Mouse (Mus musculus) erythroblast, adult 5-6 weeks (primary cell): ENCODE data around the gene Nt5c3b. TPM values are rescaled to one million over a fixed set of nuclear protein-coding genes. Genes with fewer than 3 reads are reported as not detected.

Source experiments
- ATAC-seq: replicated peaks from 2 replicates; pipeline ENCODE4 v1.8.0; 2016; ENCODE audit warnings: moderate number of reproducible peaks, mild to moderate bottlenecking, moderate TSS enrichment, inconsistent platforms; ENCODE audit not compliant: poor library complexity, low FRiP score, severe bottlenecking
- total RNA-seq, 2 experiments: library from RNA; stranded (forward) in 1 of 2; stranded (reverse) in 1 of 2; fragments of 150-400 nt in 1 of 2; fragments of 200-764, 138-1000 nt in 1 of 2; gene quantifications; 2 replicates each; pipeline versions ENCODE4 v1.2.3 to v1.2.4; 2015 to 2017; ENCODE audit warnings: low replicate concordance in 2 of 2

Nt5c3b gene
- total RNA-seq, 2 experiments from 2014 or later: 1.7 to 2.1 TPM

DNA sequence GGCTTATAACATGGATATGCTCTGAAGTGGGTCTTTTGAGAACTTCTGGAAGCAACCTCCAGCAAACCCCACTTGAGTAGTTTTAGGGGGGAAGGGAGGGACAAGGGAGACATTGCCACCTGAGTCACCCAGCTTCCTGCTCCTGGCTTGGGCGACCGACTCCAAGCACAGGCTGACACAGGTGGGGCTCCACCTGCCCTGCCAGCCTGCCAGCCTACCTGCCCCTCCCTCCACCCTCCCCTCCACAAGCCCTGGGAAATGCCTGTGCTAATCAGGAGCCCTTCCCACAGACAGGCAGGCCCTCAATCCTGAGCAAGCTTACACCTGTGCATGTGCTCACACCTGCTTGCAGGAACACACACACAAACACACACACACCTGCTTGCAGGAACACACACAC is 38.9 kb downstream of the Nt5c3b start:
- no peak for ATAC-seq

DNA sequence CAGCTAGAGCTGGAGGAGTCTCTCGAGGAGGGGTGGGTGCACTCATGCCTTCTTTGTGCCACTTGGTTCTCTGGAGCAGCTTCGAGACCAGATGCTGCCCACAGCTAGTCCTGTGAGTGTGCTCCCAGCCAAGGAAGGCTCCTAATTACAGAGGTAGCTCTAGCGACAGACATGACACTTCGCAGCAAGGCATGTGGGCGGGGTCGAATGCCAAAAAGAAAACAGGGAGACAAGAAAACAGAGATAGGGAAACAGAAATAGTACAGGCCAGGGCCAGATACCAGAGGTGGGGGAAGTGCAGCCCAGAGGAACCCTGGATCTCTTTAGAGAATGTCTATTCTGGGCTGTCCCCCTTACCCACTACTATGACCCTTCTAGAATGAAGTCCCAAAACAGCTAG is 39.4 kb downstream of the Nt5c3b start:
- no peak for ATAC-seq

DNA sequence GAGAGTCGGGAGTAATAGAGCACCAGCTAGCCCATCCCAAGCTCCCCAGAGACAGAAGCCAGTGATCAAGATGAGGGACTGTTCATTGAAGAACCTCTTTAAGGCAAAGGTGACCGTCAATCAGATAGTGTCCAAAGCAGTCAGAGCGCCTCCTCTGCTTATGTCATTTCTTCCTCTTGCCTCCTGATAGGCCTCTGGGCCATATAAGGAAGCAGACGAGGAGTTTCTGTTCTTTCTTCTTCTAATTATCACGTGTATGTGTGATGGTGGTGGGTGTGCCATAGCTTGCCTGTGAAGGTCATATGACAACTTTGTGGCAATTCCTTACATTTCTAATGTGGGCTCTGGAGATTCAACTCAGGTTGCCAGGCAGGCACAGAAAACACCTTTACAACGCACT is 40.8 kb downstream of the Nt5c3b start:
- ATAC-seq: no peak

DNA sequence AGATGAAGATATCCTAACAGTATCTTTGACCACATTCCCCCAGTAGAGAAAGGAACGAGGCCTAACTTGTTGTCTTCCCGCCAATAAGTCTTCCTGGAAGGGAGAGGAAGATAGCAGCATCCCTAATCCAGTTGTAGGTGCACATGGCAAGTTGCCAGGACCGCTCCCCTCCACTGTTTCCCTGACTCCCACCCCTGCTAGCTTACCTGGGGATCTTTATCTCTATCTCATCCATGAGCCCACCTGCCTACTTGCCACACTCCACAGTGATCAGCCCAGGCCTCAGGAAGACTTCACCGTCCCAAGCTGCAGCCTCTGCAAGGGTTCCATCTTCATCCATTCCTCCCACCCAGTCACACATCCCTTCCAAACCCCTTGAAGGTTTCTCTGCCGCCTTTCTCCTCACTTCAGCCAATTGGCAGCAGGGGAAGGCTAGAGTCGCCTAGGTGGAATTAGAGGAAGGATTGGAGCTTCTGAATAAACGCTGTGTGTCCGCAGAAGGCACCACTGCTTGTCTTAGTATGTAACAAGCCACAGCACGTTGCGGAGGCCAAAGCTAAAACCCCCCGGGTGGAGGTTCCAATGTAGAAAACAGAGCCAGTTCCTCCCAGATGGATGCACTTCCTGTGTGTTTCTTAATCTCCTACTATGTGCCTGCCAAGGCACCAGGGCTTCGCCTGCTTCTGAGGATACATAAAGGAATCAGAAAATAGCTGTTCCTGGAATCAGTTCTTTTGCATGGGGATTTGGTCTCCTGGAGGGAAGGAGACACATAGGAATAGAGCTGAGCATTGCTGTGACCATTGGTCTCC is 41.7 kb downstream of the Nt5c3b start:
- ATAC-seq: no peak

DNA sequence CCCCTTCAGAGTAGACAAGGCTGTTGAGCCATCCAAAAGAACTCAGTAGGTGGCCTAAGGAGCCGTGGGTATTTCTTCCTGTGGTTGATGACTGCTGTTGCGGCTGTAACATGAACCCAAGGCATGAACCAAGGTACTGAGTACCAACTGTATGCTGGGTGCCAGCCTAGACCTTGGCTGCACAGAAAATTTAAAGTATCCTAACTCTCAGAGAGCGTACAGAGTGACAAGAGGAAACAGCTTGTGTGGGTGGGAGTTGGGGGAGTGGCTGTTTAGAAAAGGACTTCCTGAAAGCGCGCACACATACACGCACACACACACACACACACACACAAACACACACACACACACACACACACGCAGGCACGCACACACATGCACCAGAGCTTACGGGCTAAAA is 42.3 kb downstream of the Nt5c3b start:
- no peak for ATAC-seq

DNA sequence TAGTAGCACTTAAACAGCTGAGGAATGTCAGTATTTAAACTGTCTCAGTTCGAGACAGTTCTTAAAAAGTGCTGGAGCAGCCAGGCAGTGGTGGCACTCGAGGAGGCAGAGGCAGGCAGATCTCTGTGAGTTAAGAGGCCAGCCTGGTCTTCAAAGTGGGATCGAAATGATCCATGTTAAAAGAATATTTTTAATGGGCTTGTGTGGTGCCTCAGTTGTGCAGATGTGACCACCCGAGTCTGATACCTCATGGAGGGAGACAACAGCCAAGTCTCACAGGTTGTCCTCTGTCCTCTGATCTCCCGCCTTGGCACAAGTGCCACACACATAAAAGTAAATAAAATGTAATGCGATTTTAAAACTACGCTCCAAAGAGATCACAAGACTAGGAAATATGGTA is 43.1 kb downstream of the Nt5c3b start:
- no peak for ATAC-seq

DNA sequence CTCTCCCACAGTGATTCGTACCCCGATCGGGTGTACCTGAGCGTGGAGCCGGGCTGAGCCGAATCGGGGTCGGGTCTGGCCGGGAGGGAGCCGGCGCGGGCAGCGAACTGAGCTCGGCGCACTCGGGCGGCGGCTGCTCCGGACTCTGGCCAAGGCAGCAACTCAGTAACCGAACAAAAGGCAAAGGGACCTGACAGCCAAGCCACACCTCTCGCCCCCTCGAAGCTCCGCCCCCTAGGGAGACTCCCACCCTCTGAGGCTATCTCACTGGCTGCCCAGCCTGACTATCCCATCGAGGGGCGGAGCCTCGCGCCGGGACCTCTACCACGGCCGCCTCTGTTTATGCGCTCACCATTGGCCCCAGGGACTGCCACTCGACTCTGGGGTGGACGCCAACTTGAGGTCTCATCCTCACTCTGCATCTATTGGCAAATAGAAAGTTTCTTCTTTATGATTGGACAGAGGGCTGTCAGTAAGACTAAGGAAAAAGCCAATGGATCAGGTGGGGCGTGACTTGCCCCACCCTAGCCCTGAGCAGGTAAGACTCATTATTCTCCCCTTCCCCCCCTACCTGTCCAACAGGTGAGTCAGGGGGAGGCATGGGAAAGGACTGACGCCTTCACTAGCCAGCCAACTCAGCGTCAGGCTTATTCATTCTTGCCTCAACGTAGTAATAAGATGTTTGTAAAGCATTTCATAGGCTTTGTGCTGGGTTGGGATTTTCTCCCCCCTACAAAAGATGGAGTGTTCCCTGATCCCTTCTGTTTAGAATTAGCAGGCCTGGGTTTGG is 43.8 kb downstream of the Nt5c3b start, which contains the start of gene Jup:
Gene Jup, minus strand, starts transcription at position 164 of the 790 bp plus-strand sequence.
- ATAC-seq: 0 out of 2 replicates have a peak, but pooled peaks have one; percentile 29

DNA sequence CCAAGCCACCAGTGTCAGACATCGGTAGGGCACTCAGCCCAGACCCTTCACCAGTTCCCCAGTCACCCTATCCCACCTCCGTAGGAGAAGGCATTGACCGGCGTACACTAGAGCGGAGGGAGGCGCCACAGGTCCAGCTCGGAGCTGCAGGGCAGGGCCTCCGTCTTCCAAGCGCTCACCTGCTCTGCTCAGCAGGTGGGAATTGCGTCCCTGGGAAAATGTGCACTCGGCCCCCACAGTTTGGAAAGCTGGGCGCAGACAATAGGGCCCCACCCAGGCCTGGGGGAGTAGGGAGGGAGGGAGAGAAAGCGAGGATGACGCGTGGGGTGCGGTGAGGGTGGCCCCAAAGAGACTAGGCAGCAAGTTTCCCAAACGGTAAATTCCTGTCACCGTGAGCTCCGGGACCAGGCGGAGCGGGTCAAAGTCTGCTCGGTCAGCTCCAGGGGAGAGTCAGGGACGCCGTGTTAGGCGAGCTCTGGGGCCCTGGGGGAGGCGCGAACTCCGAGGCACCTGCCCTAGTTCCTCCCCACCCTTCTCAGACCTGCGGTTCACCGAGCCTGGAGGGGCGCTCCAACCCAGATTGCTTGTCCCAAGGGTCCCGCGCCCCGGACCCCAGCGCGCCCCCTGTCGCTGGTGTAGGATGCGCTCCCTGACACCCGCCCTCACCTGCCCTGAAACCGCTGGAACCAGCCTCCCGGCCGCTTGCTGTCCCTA is 44.6 kb downstream of the Nt5c3b start:
- ATAC-seq: no peak

DNA sequence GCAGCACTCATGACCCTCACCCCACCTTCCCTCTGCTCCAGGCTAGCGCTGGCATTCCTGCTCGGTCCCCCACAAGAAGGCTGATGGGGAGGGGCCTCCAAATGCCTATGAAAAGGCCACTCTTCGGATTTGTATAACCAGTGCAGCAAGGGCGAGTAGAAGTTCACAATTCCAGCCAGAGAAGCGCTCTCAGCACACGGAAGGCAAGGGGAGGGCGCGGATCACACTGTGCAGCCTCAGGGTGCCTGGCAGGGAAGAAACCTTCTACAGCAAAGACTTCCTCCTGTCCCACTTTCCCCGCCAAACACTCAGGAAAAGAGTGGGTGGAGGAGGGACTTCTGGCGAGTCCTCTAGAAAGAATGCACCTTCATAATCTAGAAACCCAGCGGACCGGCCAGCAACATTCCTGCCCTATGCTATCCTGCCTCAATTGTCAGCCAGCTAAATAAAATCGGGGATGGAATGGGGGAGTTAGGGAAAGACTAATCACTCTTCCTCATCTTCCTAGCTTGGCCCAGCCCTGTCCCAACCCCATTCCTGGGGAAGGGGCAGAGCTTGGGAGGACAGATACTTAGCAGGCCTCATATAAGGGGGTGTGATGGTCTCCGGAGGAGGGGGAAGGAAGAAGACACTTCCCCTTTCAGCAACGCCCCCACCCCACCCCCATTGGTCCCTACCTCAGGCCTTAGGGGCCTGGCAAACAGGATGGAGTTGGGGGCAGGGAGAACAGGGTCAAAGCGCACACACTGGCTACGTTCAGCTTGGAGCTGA is 45.6 kb downstream of the Nt5c3b start:
- no peak for ATAC-seq

DNA sequence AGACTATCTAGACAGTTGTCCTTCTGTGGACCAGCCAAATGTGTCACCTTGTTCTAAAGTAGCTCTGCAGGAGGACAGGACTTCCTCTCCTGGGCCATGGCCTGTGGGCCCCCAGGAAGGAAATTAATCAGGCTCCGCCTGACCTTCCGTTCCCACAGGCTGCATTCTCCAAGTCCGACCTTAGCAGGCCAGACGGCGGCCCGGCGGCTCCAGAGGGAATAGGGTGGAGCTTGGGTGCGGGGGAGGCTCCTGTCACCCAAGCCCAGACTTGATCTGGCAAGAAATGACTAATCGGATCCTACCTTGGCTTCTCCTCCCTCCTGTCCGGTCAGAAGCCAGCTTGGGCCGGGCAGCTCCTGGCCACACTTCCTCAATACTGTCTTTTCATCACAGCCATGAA is 46.4 kb downstream of the Nt5c3b start:
- ATAC-seq: no peak

DNA sequence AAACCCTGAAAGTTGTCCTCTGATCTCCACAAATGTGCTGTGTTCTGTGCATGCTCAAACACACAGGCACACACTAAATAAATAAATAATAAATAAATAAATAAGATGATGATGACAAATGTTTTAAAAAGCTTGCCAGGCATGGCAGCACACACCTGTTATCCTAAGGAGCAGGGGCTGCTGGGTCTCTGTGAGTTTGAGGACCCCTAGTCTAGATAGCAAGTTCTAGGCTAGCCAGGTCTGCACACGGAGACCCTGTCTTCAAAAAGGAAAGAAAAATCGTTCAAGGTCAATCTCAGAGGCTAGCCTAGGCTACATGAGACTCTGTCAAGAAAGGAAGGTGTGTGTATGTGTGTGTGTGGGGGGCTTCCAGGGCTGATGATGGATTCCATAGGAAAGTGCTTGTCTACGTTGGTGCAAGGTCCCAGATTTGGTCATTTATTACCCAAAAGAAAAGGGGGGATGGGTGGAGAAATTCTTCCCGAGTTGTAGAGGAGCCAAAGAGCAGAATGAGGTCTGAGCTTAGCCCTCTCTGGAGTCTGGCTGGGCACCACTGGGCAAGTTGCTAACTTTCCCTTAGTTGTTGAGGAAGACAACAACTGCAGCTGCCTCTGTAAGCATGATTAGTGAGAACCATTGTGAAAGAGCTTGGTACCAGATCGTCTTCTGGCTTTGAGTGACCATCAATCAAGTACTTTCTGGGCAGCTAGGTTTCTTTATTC is 47.1 kb downstream of the Nt5c3b start:
- no peak for ATAC-seq

DNA sequence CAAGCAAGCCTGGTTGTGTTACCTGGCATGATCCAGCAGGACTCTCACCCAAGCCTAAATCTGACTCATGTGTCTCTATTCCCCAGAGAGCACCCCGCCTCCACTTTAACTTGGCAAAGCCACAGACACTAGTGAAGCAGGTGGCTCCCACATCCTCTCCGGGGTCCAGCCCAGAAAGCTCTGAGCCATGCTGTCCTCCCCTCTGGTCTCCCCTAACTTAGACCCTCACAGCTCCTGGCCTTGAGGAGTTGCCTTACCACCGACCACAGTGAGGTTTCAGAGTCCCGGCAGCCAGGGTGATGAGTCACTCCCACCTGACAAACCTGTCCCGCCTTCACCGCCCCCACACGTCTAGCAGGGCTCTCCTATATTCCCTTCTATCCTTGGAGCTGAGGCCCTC is 47.9 kb downstream of the Nt5c3b start:
- ATAC-seq: no peak

DNA sequence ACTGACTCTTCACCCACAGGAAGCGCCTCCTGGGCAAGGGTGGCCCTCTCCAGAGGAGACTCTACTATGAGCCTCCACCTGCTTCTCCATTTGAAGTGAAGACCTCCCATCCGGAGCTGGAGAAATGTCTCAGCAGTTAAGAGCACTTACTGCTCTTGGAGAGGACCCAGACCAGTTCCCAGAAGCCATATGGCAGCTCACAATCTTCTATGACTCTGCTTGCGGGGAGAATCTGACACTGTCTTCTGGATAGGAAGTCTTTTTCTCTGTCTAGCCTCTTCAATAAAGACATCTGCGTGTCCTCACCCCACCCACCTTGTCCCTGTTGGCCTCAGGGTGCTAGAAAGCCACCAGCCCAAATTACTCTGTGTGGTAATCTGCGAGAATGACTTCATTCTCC is 48.6 kb downstream of the Nt5c3b start:
- no peak for ATAC-seq

DNA sequence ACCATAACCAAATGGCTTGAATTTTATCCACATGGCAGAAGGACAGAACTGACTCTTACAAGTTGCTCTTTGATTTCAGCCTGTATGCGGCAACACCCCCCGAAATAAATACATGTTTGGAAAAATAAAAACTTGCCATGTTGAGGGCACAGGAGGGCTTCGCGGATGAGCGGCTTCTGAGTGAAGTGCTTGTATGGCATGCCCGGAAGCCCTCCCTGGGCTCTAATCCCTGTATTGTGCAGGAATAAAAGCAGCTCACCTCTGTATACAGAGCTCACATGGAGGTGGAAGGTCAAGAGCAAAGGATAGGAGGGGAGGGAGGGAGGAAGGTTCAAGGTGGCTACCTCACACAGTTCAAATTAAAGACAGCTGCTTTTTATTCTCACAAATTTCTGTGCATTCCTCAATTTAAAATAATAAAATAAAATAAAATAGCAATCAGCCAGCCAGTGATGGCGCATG is 49.7 kb downstream of the Nt5c3b start:
- no peak for ATAC-seq

DNA sequence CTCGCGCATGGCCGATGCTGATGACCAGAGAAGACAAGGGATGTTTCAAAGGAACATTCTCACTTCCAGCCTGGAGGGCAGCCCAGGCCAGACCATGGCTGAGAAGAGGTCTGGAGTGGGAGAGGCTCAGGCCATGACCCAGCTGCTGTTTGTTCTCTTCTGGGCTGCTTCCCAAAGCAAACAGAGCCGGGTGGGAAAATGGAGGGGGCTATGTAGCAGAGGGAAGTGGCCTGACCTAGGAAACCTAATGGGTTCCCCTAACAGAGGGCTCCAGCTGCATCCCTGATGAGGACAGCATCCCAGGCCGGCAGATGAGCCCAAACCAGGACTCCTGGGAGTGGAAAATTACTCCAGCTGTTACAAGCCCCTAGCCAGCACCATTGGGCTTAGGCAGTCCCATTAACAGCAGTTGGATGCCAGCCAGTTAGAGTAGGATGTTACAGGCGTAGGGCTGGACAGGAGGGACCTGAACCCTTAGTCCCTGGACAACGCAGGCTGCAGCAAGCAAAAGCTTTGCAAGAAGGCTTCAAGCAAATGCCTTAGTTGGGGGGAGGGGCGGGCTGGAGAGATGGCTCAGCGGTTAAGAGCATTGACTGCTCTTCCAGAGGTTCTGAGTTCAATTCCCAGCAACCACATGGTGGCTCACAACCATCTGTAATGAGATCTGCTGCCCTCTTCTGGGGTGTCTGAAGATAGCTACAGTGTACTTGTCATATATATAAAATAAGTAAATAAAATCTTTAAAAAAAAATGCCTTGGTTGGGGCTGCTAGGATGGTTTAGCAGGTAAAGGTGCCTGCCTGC is 50.3 kb downstream of the Nt5c3b start:
- no peak for ATAC-seq

DNA sequence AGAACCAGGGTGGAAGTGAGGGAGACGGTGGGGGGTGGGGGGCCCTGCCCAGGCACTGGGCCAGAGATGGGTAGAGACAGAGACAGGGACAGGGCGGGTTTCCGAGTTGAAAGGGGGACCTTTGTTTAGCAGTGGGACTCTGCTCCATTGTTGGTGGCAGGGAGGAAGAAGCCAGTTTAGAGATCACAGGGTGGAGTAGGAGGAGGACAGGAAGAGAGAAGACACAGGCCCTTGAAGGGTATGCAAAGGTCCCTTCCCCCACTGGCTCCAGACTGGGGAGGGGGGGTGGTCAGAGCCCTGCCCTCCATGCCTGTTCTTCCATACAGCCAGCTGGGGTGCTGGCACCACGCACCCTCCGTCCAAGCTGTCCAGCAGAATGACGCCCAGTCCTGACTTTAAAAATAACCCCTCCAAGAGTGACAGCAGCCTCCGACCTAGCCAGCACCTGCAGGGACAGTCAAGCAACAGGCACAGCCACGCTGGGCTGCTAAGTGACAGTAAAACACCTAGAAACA is 51.6 kb downstream of the Nt5c3b start:
- ATAC-seq: no peak

DNA sequence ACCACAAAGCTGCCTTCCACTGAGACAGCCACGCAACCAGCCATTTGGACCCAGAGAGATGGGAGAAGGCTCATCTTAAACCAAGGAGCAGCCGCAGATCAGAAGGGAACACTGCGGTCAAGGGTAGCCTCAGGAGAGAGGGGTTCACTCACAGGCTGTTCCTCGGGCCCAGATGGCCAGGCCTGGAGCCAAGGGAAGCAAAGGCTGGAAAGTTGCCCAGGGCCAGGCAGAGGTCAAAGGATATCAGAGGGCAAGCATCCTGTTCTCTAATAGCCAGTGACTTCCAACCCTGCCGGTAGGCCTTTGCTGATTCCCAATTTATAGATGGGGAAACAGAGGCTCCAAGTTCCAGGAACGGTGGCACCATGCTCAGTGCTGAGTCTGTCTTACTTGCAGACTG is 53.0 kb downstream of the Nt5c3b start:
- no peak for ATAC-seq
